Mouse (Mus musculus) cerebellum, adult 8-10 months (tissue): ENCODE results near the gene Eps15l1.

Source experiments
- DNase-seq: peaks from one replicate; pipeline ENCODE4 v3.0.0; 2022

The Eps15l1 gene

GRCm38 (mm10) chr8:72409443-72409842 lies 11.8 kb downstream of the Eps15l1 start:
- DNase-seq, result no peak

DNA sequence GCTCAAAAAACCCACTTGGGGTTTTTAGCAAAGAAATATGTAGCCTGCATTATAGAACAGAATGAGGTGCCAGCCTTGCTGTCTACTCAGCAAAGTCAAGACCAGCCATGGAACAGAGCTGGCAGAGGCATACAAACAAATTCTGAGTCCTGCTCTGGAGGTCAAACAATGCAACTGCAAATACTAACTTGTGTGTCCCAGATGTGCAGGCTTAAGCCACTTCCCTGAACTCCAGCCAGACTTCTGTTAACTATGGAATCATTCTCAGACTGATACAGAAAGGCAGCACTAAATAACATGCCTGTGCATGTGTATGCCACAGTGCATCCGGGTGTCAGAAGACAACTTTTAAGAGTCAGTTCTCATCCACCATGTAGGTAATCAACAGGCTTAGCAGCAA lies 13.4 kb downstream of the Eps15l1 start:
- no peak for DNase-seq

DNA sequence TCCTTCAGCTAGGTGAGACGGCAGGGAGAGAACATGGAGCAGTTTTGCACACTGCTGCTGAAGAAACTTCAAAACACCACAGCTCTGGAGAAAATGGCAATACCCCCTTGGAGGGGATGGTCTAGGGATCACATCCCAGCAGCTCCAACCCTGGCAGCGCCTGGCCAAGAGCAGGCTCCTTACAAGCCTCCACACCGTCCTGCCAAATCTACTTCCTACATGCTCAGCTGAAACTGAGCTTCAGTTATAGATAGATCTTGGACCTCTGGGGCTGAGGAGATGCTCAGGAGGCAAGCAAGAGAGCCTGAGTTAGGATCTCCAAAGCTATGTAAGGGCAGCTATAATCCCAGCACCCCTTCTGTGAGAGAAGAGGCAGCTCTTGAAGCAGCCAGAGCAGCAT lies 18.3 kb downstream of the Eps15l1 start:
- no peak for DNase-seq

DNA sequence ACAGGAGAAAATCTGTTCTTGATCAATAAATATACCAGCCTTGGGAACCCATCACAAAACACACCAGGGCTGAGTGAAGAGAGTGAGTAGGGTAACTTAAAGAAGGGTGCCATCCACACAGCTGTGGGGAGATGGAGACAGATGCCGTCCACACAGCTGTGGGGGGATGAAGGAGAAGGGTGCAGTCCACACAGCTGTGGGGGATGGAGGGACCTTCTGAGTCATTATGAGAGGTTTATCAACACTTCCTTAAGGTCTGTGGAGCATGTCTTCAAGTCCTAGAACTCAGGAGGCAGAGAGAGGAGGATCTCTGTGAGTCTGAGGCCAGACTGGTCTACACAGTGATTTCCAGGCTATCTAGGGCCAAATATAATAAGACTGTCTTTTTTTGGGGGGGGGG lies 19.9 kb downstream of the Eps15l1 start:
- DNase-seq, result no peak

GRCm38 (mm10) chr8:72385737-72386136 lies 35.5 kb downstream of the Eps15l1 start:
- no peak for DNase-seq

GRCm38 (mm10) chr8:72382395-72382794 lies 38.9 kb downstream of the Eps15l1 start:
- DNase-seq, result no peak

DNA sequence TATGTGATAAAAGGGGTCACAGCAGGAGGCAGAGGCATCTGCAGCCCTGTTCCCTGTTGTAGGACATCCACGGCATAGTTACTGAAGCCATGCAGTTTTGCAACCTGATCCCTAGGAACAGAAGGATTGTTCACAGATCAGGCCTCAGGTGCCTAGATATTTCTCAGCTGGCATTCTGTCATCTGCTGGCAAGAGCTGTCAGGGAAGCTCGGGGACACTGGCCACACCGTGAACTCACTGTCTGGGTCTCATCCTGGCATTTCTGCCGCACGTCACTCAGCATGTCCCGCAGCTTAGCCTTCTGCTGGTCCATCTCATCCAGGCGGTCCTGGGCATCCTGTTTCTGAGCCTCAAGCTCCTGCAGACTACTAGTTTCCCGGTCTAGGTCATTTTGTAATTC lies 40.6 kb downstream of the Eps15l1 start:
- DNase-seq, result peak; percentile 49

GRCm38 (mm10) chr8:72376900-72377299 lies 44.4 kb downstream of the Eps15l1 start:
- no peak for DNase-seq

GRCm38 (mm10) chr8:72376309-72376708 lies 45.0 kb downstream of the Eps15l1 start:
- no peak for DNase-seq

- no peak for DNase-seq
Observed at GRCm38 (mm10) chr8:72375161-72375560, 46.1 kb downstream of the Eps15l1 start.

- DNase-seq, result peak; percentile 30
Observed at GRCm38 (mm10) chr8:72372311-72372710, 48.9 kb downstream of the Eps15l1 start.

GRCm38 (mm10) chr8:72371356-72371755 lies 49.9 kb downstream of the Eps15l1 start:
- no peak for DNase-seq

GRCm38 (mm10) chr8:72366435-72366834 lies 54.8 kb downstream of the Eps15l1 start:
- no peak for DNase-seq

GRCm38 (mm10) chr8:72365826-72366225 lies 55.4 kb downstream of the Eps15l1 start:
- peak; percentile 57 for DNase-seq

- no peak for DNase-seq
Observed at GRCm38 (mm10) chr8:72365016-72365415, 56.2 kb downstream of the Eps15l1 start.

DNA sequence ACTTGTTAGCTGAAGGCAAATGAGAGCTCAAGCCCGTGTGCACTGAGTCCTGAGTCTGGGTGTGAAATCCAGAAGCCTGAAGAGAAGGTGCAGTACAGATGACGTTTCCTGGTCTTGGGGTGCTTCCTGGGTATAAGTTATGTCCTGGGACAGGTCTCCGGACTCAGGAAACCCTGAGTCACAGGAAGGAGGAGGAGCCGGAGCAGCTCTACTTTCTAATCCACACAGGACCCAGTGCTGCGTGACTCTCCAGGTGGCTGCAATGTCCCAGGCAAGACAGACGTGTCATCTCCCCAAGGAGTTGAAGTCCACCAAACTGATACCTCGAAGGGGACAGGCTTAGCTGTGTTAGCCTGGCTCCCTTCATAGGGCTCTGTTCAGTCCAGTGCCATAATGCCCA lies 57.8 kb downstream of the Eps15l1 start:
- no peak for DNase-seq

DNA sequence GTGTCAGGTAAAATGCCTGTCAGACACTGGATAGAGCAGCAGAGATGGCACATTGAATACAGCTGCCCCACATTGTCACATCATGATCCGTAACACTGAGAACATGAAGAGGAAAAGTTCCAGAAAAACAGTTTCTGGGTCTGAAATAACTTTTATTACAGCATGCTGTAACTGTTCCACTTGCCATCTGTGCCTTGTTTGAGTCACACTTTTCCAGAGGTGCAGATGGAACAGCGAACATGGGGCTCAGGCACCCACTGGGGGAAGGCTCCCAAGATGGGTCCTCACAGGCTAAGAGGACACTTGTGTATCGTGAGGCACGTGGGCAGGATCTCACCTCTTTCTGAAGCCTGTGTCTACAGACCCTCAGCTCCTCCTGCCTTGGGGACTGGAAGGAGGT lies 58.5 kb downstream of the Eps15l1 start:
- no peak for DNase-seq

GRCm38 (mm10) chr8:72360162-72360561 lies 61.1 kb downstream of the Eps15l1 start:
- no peak for DNase-seq

DNA sequence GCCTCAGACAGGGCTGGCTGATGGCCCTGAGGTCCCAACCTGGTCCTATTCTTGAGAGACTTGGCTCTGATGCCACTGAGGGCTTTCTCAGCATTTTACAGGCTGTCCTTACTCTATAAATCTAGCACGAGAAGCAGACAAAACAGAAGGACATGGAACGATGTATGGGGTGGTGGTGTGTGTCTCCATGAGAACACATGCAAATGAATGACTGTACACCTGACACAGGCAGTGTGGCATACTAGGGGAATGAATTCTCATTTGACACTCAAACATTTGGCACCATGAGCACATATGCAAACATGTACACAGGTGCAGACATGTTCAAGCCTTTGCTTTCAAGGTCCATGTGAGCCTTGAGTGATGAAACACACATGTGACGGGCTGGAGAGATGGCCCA lies 64.7 kb downstream of the Eps15l1 start:
- DNase-seq, result no peak

DNA sequence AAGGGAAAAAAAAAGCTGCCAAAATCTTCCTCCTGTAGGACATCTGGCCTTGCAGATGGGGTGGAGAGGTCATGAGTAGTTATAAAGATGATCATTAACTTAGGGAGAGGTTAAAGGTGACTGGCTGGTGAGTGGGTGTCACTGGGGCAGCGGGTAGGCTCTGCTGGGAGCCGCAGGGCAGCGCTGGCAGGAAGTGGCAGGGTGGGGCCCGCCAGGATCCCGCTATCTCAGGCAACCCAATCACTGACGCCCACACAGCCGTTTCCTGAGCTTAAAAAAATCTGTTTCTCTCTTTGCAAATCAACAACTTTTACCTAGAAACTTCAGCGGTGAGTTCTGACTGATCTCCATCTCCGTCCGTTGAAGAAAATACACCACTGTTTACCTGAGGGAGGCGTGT lies 67.0 kb downstream of the Eps15l1 start:
- no peak for DNase-seq

DNA sequence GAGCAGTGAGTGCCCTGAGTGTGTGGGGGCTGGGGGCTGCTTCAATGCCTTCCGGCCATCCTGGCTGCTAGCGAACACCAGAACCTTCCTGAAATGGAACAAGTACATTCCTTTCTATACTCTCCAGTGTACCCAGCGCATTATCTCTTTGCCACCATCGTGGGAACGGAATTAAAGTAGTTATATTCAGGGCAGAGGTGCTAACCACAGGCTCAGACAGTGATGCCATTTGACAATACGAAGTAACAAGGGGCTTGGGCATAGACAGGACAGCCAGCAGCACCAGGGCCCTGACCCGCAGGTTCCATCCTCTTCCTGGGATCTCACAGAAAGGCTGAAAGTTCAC lies 67.6 kb downstream of the Eps15l1 start:
- no peak for DNase-seq

DNA sequence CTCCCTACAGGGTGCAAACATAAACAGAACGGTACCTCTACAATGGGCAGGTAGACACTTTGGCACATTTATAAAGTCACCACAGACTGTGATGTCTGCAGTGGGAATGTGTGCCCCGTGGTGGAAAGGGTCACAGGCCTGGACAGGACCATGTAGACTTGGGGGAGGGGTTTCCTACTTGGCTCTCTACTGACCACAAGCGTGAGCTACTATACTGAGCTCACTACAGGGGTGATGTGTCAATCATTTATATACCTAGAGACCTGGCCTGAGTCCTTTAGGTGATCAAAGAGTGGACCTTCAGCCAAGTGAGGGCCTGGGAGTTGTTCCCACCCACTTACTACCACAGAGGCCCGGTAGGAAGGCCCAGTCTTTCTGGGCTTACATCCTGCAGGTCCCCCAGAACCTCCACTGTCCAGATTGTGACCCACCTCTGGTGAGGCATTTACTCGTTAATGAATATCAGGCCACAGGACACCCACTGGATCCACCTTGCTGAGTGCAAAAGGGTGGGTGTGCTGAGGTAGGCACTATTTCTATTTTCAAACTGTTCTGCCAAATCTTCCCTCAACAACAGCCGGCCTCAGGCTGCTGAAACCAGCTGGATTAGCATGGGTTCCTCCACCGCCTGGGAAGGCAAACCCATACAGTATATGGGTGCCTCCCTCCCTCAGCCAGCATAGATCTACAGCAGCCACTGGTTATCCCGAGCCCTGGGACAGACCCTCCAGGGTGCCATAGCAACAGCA lies 68.1 kb downstream of the Eps15l1 start:
- no peak for DNase-seq

DNA sequence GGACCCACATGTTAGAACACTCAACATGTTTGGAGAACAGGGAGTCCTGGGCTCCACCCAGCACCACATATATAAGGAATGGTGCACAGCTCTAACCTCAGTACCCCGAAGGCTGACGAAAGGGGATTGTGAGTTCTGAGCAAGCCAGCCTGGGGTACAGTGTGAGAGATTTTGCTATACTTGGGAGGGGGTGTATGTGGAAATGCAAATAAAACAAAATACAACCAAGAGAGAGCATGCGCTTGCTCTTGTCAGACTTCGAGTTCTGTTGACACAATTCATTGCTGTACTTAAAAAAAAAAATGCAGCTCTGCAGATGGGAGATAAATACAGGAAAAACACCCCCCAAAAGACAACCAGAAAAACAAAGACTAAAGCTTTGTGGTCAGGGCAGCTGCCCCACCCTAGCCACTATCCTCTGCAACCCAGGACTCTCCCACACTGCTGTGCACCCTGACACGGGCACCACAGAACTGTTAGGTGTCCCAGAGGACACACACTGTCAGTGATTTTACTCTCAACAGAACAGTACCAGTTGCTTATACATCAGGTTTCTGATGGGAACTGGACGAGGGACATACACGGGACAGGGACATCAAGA lies 69.8 kb downstream of the Eps15l1 start:
- DNase-seq, result no peak

DNA sequence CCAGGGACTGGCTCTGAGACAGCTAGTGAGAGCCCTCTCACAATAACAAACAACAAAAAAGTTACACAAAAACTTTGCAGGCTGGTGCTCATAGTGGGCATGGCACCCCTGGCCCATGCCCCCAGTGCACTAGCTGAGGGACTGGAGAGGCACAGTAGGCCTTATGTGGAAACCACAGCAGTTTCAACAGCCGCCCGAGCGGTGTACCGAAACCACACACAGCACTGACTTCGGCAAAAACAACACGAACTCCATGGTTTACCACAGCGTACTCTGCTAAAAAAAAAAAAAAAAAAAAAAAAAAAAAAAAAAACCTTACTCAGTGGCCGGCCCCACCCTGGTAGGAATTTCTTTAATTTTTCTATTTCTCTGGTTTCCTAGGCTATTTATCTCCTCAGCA lies 70.5 kb downstream of the Eps15l1 start:
- no peak for DNase-seq

GRCm38 (mm10) chr8:72349838-72350237 lies 71.4 kb downstream of the Eps15l1 start:
- no peak for DNase-seq
